Mouse (Mus musculus) kidney, embryonic 14.5 days (tissue): ENCODE measurements around the gene Zfp618. TPM values are rescaled to one million over a fixed set of nuclear protein-coding genes. Genes with fewer than 3 reads are reported as not detected.

Experiments
- ATAC-seq: fragments of 200-750 bp; cut with Nextera tagmentation; 2 replicates; pipeline ENCODE4 v1.8.0; 2017; ENCODE audit warnings: moderate number of reproducible peaks, mild to moderate bottlenecking, moderate TSS enrichment, moderate library complexity; ENCODE audit not compliant: low FRiP score, low TSS enrichment
- H3K27ac ChIP-seq: fragments of 300-500 bp; sonication (generic); 2 replicates; pipeline ENCODE4 v1.5.1; 2014; ENCODE audit warnings: low read depth, mild to moderate bottlenecking, low read length, moderate library complexity, mixed read lengths
- H3K27me3 ChIP-seq: fragments of 300-500 bp; sonication (generic); 2 replicates; pipeline ENCODE4 v1.6.1; 2014; ENCODE audit warnings: mild to moderate bottlenecking, low read length; ENCODE audit not compliant: control insufficient read depth, insufficient read depth
- H3K36me3 ChIP-seq: fragments of 300-500 bp; sonication (generic); 2 replicates; pipeline ENCODE4 v1.6.1; 2014; ENCODE audit warnings: low read length, mixed read lengths; ENCODE audit not compliant: control insufficient read depth, insufficient read depth
- H3K4me1 ChIP-seq: fragments of 300-500 bp; sonication (generic); 2 replicates; pipeline ENCODE4 v1.6.1; 2014; ENCODE audit warnings: low read length, mixed read lengths; ENCODE audit not compliant: control insufficient read depth, insufficient read depth
- H3K4me2 ChIP-seq: fragments of 300-500 bp; sonication (generic); replicated peaks from 2 replicates; pipeline ENCODE4 v1.6.1; 2014; ENCODE audit warnings: low read depth, mild to moderate bottlenecking, low read length
- H3K4me3 ChIP-seq: fragments of 300-500 bp; sonication (generic); 2 replicates; pipeline ENCODE4 v1.5.1; 2014; ENCODE audit warnings: mild to moderate bottlenecking, low read length
- H3K9ac ChIP-seq: fragments of 300-500 bp; sonication (generic); 2 replicates; pipeline ENCODE4 v1.6.1; 2014; ENCODE audit warnings: low read depth, mild to moderate bottlenecking, low read length, moderate library complexity
- H3K9me3 ChIP-seq: fragments of 300-500 bp; sonication (generic); 2 replicates; pipeline ENCODE4 v1.6.1; 2016; ENCODE audit warnings: low read length; ENCODE audit not compliant: control insufficient read depth
- WGBS: fragments of 180-500 bp; shearing (Covaris S2); extraction: QIAGEN DNeasy Blood & Tissue Kit; methylation state at CpG from one replicate; pipeline ENCODE4 v1.1.7; 2014; 5-methylcytosine and 5-hydroxymethylcytosine counted together
- polyA plus RNA-seq: library from polyadenylated mRNA; unstranded; fragments of >200 nt; fragmentation: Nextera tagmentation; extraction: Ambion mirVana; gene quantifications from 2 replicates; pipeline ENCODE4 v1.2.1, GENCODE M21; 2014

The Zfp618 gene
- polyA plus RNA-seq, 1 experiment from 2014 or later = 41.1 TPM

DNA sequence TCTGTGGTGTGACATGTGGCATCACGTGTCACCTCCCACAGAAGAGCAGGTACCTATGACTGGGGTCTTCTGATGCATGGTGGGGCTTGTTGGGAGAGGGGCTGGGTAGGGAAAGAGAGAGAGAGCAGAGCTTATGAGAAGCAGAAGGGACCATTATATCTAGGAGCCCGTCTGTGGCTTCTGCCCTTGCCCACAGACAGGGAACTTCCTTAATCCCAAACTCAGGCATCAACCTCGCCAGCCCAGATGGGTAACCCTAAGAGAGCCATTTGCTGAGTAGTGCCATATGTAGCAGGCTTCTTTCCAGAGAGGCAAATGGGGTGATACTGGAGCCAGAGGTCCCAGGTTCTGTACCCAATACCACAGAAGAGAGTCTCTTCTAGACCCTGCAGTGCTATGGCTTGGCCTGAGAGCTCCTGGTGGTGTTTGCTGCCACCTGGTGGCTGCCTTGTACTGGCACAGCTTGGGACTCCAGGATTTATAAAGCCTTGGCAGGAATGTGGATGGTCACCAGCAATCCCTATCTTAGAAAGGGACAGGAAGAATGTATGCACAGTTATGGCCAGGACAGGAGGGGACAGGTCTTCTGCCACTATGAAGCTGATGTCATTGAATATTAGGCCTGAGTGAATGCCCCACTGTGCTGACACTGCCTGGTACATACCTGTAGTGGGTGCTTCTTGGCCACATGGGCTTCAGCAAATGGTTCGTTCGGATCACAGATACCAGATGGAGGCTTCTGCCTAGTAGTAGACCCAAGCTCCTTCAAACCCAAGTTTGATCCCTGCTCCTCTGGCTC is 153.5 kb downstream of the Zfp618 start:
- H3K9me3 ChIP-seq = no peaks in the 10 kb centered on the region; the same call in 1 of the 2 replicates
- peaks cover 54% of the 10 kb centered on the region for H3K36me3 ChIP-seq
- no peak overlapping the region for H3K4me3 ChIP-seq
- H3K4me1 ChIP-seq = no peaks in the 10 kb centered on the region
- H3K9ac ChIP-seq = no peak overlapping the region
- no peaks in the 10 kb centered on the region for H3K27me3 ChIP-seq
- ATAC-seq = peak; percentile 85
- H3K27ac ChIP-seq = no peak overlapping the region
- no peak overlapping the region for H3K4me2 ChIP-seq
- 81% methylated on average over 5 of the region's 5 CpGs for WGBS

DNA sequence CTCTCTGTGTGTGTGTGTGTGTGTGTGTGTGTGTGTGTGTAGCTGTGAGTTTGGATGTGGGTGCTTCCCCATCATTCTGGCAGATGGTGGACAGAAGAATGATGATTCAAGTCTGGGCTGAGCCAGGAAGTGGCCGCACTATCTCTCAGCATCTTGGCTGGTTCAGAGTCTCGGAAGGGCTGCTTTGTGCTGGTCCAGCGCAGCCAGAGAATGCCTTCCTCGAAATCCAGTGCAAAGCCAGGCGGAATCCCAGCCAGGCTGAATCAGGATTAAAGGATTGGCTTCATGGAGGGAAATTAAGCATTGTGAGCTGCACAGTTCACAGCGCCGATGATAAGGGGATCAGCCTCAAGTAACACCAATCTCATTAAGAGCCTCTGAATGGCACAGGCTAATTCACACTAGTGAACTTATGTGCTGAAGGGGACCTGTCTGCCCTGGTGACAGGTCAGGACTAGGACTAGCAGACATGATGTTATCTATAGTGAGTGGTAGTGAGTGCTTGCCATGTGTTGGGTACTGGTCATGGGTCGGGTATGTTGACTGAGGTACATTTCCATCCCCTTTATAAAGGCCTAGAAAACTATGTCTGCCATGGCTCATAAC is 159.6 kb downstream of the Zfp618 start:
- Histone ChIP-seq H3K4me3 (no peak overlapping the region), H3K9ac (no peak overlapping the region), H3K9me3 (no peaks in the 10 kb centered on the region; the same call in 1 of the 2 replicates), H3K36me3 (peaks cover 29% of the 10 kb centered on the region), H3K27me3 (no peaks in the 10 kb centered on the region), H3K4me1 (no peaks in the 10 kb centered on the region), H3K4me2 (no peak overlapping the region), H3K27ac (no peak overlapping the region)
- no peak for ATAC-seq
- 86% methylated on average over 8 of the region's 8 CpGs for WGBS

- Histone ChIP-seq H3K4me2 (no peak overlapping the region), H3K4me3 (no peak overlapping the region), H3K27ac (no peak overlapping the region), H3K4me1 (no peaks in the 10 kb centered on the region), H3K9ac (no peak overlapping the region), H3K27me3 (no peaks in the 10 kb centered on the region), H3K9me3 (no peaks in the 10 kb centered on the region), H3K36me3 (peaks cover 38% of the 10 kb centered on the region)
- ATAC-seq = peak; percentile 39; the same call in 1 of the 2 replicates
- 93% methylated on average over 5 of the region's 5 CpGs for WGBS
Observed at GRCm38 (mm10) chr4:63129891-63130624, 164.7 kb downstream of the Zfp618 start.

DNA sequence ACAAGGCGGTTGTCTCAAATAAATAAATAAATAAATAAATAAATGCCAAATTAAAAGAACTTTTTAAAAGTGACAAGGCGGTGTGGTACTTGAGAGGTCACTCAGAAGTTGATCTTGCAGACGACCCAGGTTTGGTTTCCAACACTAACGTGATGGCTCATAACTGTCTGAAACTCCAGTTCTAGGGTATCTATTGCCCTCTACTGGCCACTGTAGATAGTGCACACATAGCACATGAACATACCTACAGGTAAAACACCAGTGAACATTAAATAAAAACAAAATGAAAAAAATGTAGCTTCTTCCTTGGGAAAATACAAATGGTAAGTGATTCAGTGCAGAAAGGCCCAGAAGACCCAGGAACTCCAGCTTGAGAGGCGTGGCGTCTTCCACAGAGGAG is 181.9 kb downstream of the Zfp618 start:
- peaks cover 3% of the 10 kb centered on the region; the same call in 1 of the 2 replicates for H3K9me3 ChIP-seq
- H3K27ac ChIP-seq = no peak overlapping the region
- H3K4me2 ChIP-seq = no peak overlapping the region
- no peaks in the 10 kb centered on the region for H3K4me1 ChIP-seq
- H3K36me3 ChIP-seq = no peaks in the 10 kb centered on the region
- 94% methylated on average over 6 of the region's 6 CpGs for WGBS
- ATAC-seq = no peak
- H3K4me3 ChIP-seq = no peak overlapping the region
- no peak overlapping the region for H3K9ac ChIP-seq
- no peaks in the 10 kb centered on the region for H3K27me3 ChIP-seq

- Histone ChIP-seq H3K27ac (no peak overlapping the region), H3K27me3 (no peaks in the 10 kb centered on the region), H3K36me3 (no peaks in the 10 kb centered on the region), H3K4me2 (no peak overlapping the region), H3K9ac (no peak overlapping the region), H3K9me3 (peaks cover 3% of the 10 kb centered on the region; the same call in 1 of the 2 replicates), H3K4me3 (no peak overlapping the region), H3K4me1 (peaks cover 2% of the 10 kb centered on the region; the same call in 1 of the 2 replicates)
- WGBS = 89% methylated on average over 6 of the region's 6 CpGs
- ATAC-seq = no peak
Observed at GRCm38 (mm10) chr4:63151127-63151526, 185.8 kb downstream of the Zfp618 start.

DNA sequence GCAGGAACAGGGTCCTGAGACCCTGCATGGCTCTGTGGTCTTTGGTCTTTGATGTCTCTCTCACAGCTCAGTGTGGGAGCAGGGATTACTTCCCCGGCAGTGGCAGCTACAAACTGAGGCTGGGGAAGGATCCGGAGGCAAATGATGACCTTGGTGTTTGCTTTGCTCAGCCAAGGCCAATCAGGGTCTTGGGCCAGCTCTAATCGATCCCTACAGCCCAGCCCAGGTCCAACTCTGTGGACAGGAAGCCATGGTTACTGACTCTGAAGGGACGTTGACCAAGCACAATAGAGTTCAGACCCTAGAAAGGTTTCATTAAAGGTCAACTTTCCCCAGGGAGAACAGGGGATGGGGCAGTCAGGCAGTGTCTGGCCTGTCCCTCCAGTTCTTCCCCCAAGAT is 188.7 kb downstream of the Zfp618 start:
- Histone ChIP-seq H3K4me1 (peaks cover 2% of the 10 kb centered on the region; the same call in 1 of the 2 replicates), H3K27ac (no peak overlapping the region), H3K9ac (no peak overlapping the region), H3K4me3 (no peak overlapping the region), H3K27me3 (no peaks in the 10 kb centered on the region), H3K9me3 (no peaks in the 10 kb centered on the region), H3K36me3 (no peaks in the 10 kb centered on the region), H3K4me2 (no peak overlapping the region)
- WGBS = 43% methylated on average over 4 of the region's 4 CpGs
- ATAC-seq = no peak

DNA sequence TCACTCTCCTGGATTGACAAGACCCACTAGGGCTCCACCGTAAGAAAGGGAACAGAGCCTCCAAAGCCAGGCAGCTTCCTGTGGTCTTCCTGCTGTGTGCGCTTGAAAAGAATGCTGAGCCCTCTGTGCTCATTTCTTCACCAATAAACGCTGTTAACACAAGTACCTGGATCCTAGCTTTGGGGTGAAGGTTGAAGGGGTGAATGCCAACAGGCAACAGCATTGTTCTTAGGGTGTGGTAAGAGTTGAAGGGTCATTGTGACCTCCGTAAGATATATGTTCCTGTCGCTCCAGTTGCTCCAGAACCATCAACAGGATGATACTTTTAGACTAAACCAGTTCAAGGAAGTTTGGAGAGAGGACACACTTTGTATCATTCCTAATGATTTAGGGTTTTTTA is 189.3 kb downstream of the Zfp618 start, which contains the start of gene Ambp:
TSS of gene Ambp (minus strand) at position 101 of the 400 bp plus-strand sequence.
- Histone ChIP-seq H3K9ac (no peak within 1 kb of the TSS), H3K27ac (no peak within 1 kb of the TSS), H3K27me3 (no peaks in the 10 kb centered on the region), H3K4me1 (peaks cover 2% of the 10 kb centered on the region; the same call in 1 of the 2 replicates), H3K9me3 (no peaks in the 10 kb centered on the region), H3K4me3 (no peak within 1 kb of the TSS), H3K36me3 (no peaks in the 10 kb centered on the region), H3K4me2 (no peak within 1 kb of the TSS)
- ATAC-seq = no peak
- WGBS = 69% methylated on average over 5 of the region's 5 CpGs

- no peak for ATAC-seq
- Histone ChIP-seq H3K9me3 (no peaks in the 10 kb centered on the region), H3K27me3 (no peaks in the 10 kb centered on the region), H3K27ac (no peak overlapping the region), H3K36me3 (no peaks in the 10 kb centered on the region), H3K4me2 (no peak overlapping the region), H3K9ac (no peak overlapping the region), H3K4me3 (no peak overlapping the region), H3K4me1 (peaks cover 2% of the 10 kb centered on the region; the same call in 1 of the 2 replicates)
- 61% methylated on average over 2 of the region's 2 CpGs for WGBS
Observed at GRCm38 (mm10) chr4:63155596-63155995, 190.2 kb downstream of the Zfp618 start.
